Mouse (Mus musculus): ENCODE data around the gene Il2rb. TPM values are rescaled to one million over a fixed set of nuclear protein-coding genes. Genes with fewer than 3 reads are reported as not detected.

The Il2rb gene
- polyA plus RNA-seq, 1 experiment from 2014 or later: 0.30 TPM

DNA sequence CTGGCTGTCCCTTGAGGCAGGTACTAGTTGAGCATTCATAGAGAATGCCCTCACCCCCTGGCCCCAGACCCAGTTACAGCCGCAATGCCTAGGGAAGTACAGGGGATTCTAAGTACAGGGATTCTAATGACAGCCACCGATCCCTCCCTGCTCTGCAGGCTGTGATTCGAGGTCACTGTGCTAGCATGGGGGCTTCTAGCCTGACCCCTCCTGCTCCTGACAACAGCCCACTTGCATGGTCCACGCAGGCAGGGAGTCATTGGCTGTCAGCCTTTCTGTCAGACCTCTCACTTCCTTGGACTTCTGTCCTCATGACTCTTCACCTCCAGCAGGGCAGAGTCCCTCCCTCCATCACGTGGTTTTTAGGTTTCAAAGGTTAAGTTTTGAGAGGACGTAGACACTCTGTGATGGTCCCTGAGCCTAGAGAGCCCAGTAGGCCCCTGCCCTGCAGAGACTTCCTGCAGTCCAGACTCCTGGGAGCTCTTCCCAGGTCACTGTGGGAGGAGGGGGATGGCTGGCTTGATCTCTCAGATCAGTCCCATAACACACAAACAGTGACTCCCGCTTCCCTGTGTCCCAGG lies 63.4 kb downstream of the Il2rb start:
- Histone ChIP-seq H3K4me1 (replicated peaks; ENCODE audit: control insufficient read depth, insufficient read depth) (0 out of 2 replicates have a peak, but pooled peaks cover 3% of the 10 kb centered on the region), H3K36me3 (ENCODE audit: control insufficient read depth, insufficient read depth, low read length) (peaks cover 7% of the 10 kb centered on the region; the same call in 1 of the 2 replicates), H3K4me2 (replicated peaks; ENCODE audit: low read depth) (no peak overlapping the region), H3K4me3 (ENCODE audit: low read depth, low read length) (no peak overlapping the region), H3K9me3 (ENCODE audit: control insufficient read depth, low read length) (no peaks in the 10 kb centered on the region), H3K9ac (ENCODE audit: low read length) (no peak overlapping the region; the same call in 1 of the 2 replicates), H3K27ac (replicated peaks) (no peak overlapping the region), H3K27me3 (ENCODE audit: control insufficient read depth, insufficient read depth, low read length) (no peaks in the 10 kb centered on the region)
- DNase-seq (ENCODE audit: low spot score): no peak
- peak; percentile 11; the same call in 1 of the 2 replicates for ATAC-seq (ENCODE audit: low FRiP score, low TSS enrichment)
- WGBS: 77% methylated on average over 7 of the region's 7 CpGs
- TF ChIP-seq CTCF (IDR thresholded peaks at IDR 0.05; ENCODE audit: low read depth): no peak
- no peak for TF ChIP-seq EP300 (optimal IDR thresholded peaks at IDR 0.05)

GRCm38 (mm10) chr15:78430874-78431273 lies 64.2 kb downstream of the Il2rb start:
- DNase-seq (ENCODE audit: low spot score) (no peak), ATAC-seq (ENCODE audit: low FRiP score, low TSS enrichment) (no peak)
- no peaks in the 10 kb centered on the region for H3K27me3 ChIP-seq (ENCODE audit: control insufficient read depth, insufficient read depth, low read length)
- H3K36me3 ChIP-seq (ENCODE audit: control insufficient read depth, insufficient read depth, low read length): peaks cover 7% of the 10 kb centered on the region; the same call in 1 of the 2 replicates
- 84% methylated on average over 10 of the region's 10 CpGs for WGBS
- 0 out of 2 replicates have a peak, but pooled peaks cover 3% of the 10 kb centered on the region for H3K4me1 ChIP-seq (replicated peaks; ENCODE audit: control insufficient read depth, insufficient read depth)
- H3K9me3 ChIP-seq (ENCODE audit: control insufficient read depth, low read length): no peaks in the 10 kb centered on the region
- no peak for TF ChIP-seq CTCF (IDR thresholded peaks at IDR 0.05; ENCODE audit: low read depth)
- no peak for TF ChIP-seq EP300 (optimal IDR thresholded peaks at IDR 0.05)
- H3K4me3 ChIP-seq (ENCODE audit: low read depth, low read length): no peak overlapping the region
- no peak overlapping the region for H3K9ac ChIP-seq (ENCODE audit: low read length)
- peak overlapping the region; percentile 5; the same call in 1 of the 2 replicates for H3K27ac ChIP-seq (replicated peaks)
- no peak overlapping the region for H3K4me2 ChIP-seq (replicated peaks; ENCODE audit: low read depth)

DNA sequence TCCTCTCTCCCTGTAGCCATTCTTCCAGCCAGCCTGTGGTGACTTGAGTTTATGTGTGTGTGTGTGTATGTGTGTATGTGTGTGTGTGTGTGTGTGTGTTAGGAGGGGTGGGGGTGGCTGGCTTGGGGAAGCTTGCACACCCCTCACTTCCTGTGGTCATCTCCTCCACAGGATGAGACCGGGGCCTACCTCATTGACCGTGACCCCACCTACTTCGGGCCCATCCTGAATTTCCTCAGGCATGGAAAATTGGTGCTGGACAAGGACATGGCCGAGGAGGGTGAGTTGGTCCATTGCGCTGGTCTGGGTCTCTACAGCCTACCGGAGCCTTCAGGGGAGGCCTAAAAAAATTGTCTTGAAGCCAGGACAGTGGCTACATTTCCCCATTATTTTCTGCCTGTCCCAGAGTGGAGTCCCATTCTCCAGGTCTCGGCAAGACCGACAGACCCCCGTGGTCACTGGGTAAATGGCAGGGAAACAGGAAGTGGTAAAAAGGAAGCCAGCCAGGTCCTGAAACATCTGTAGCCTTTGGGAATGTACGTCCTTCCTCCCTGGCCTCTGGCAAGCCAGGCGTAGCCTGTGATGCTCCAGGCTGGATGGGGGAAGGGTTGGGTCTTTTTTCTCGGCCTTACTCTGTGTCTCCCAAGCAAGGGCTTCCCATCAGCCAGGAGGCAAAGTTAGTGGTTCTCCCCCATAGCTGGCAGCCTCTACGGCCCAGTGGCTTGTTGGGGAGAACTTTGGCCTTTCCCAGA lies 65.0 kb downstream of the Il2rb start:
- 80% methylated on average over 13 of the region's 13 CpGs for WGBS
- H3K36me3 ChIP-seq (ENCODE audit: control insufficient read depth, insufficient read depth, low read length): peaks cover 7% of the 10 kb centered on the region; the same call in 1 of the 2 replicates
- no peak for ATAC-seq (ENCODE audit: low FRiP score, low TSS enrichment)
- H3K27me3 ChIP-seq (ENCODE audit: control insufficient read depth, insufficient read depth, low read length): no peaks in the 10 kb centered on the region
- no peaks in the 10 kb centered on the region for H3K9me3 ChIP-seq (ENCODE audit: control insufficient read depth, low read length)
- H3K4me1 ChIP-seq (replicated peaks; ENCODE audit: control insufficient read depth, insufficient read depth): 0 out of 2 replicates have a peak, but pooled peaks cover 3% of the 10 kb centered on the region
- H3K4me2 ChIP-seq (replicated peaks; ENCODE audit: low read depth): peak overlapping the region; percentile 80
- DNase-seq (ENCODE audit: low spot score): no peak
- no peak for TF ChIP-seq EP300 (optimal IDR thresholded peaks at IDR 0.05)
- TF ChIP-seq CTCF (IDR thresholded peaks at IDR 0.05; ENCODE audit: low read depth): no peak
- peak overlapping the region; percentile 18; the same call in 1 of the 2 replicates for H3K9ac ChIP-seq (ENCODE audit: low read length)
- peak overlapping the region; percentile 77 for H3K27ac ChIP-seq (replicated peaks)
- no peak overlapping the region for H3K4me3 ChIP-seq (ENCODE audit: low read depth, low read length)

Other genes with a start within 250 kb of the Il2rb start
- 0.17 and 0.24 TPM in 2 replicates for gene Csf2rb2, start 189.6 kb downstream of the Il2rb start, polyA plus RNA-seq (2015; fragmentation: Nextera tagmentation; extraction: Ambion mirVana)
- gene Csf2rb, start 169.5 kb downstream of the Il2rb start, polyA plus RNA-seq (2015; fragmentation: Nextera tagmentation; extraction: Ambion mirVana): 0.99 and 1.0 TPM in 2 replicates
- gene Tex33, start 99.4 kb downstream of the Il2rb start, polyA plus RNA-seq (2015; fragmentation: Nextera tagmentation; extraction: Ambion mirVana): not detected in 2 replicates
- 153 and 177 TPM in 2 replicates for gene Tst, start 89.4 kb downstream of the Il2rb start, polyA plus RNA-seq (2015; fragmentation: Nextera tagmentation; extraction: Ambion mirVana)
- 5.6 and 5.7 TPM in 2 replicates for gene Mpst, start 88.9 kb downstream of the Il2rb start, polyA plus RNA-seq (2015; fragmentation: Nextera tagmentation; extraction: Ambion mirVana)
- gene Kctd17, start 66.7 kb downstream of the Il2rb start, polyA plus RNA-seq (2015; fragmentation: Nextera tagmentation; extraction: Ambion mirVana): 25.9 and 26.2 TPM in 2 replicates
- gene Tmprss6, start 26.6 kb downstream of the Il2rb start, polyA plus RNA-seq (2015; fragmentation: Nextera tagmentation; extraction: Ambion mirVana): 0.48 and 0.50 TPM in 2 replicates
- 20.2 and 24.6 TPM in 2 replicates for gene C1qtnf6, start 36.1 kb upstream of the Il2rb start, polyA plus RNA-seq (2015; fragmentation: Nextera tagmentation; extraction: Ambion mirVana)
- gene Sstr3, start 49.4 kb upstream of the Il2rb start, polyA plus RNA-seq (2015; fragmentation: Nextera tagmentation; extraction: Ambion mirVana): 0.02 and 0.08 TPM in 2 replicates
- 6.4 and 8.0 TPM in 2 replicates for gene Rac2, start 77.5 kb upstream of the Il2rb start, polyA plus RNA-seq (2015; fragmentation: Nextera tagmentation; extraction: Ambion mirVana)
- gene Cyth4, start 101.8 kb upstream of the Il2rb start, polyA plus RNA-seq (2015; fragmentation: Nextera tagmentation; extraction: Ambion mirVana): 5.2 and 5.8 TPM in 2 replicates
- gene Elfn2, start 223.5 kb upstream of the Il2rb start, polyA plus RNA-seq (2015; fragmentation: Nextera tagmentation; extraction: Ambion mirVana): 0.06 and 0.11 TPM in 2 replicates

Measured in stomach, postnatal 0 days (tissue).